Mouse (Mus musculus) bone marrow macrophage, adult 2 months (primary cell): ENCODE results near the gene Stx1b.

Experiments
- CTCF ChIP-seq: IDR thresholded peaks from 2 replicates; pipeline ENCODE4 v1.5.1; 2012; ENCODE audit warnings: low read depth, mild to moderate bottlenecking, low read length, moderate library complexity
- POLR2A ChIP-seq: IDR thresholded peaks from 2 replicates; pipeline ENCODE4 v1.6.1; 2012; ENCODE audit warnings: mild to moderate bottlenecking, low read depth, low read length, borderline replicate concordance

GRCm38 (mm10) chr7:127813821-127814220 is 10.5 kb downstream of the Stx1b start:
- TF ChIP-seq CTCF: no peak
- no peak for TF ChIP-seq POLR2A
